Mouse (Mus musculus): ENCODE results near the gene Gng4. TPM values are rescaled to one million over a fixed set of nuclear protein-coding genes. Genes with fewer than 3 reads are reported as not detected.

Gene Gng4
- 0.80 TPM for polyA plus RNA-seq (2017; shearing (Covaris generic))

GRCm38 (mm10) chr13:13783894-13784419 is at the start of gene Gng4:
Gng4 (plus strand) TSS chr13:13784059.

Other genes with a start within 250 kb of the Gng4 start
- gene Lyst, start 193.7 kb upstream of the Gng4 start, polyA plus RNA-seq (2017; shearing (Covaris generic)) = 55.0 TPM
- 25.3 TPM for gene B3galnt2, start 170.4 kb downstream of the Gng4 start, polyA plus RNA-seq (2017; shearing (Covaris generic))